Mouse (Mus musculus): Measurements from ENCODE around the gene Snx6.
"Not testable (repeated sequence)": the region's sequence is repeated elsewhere in the genome, so short reads cannot be mapped to it uniquely, and the experiment has no call there.

DNA sequence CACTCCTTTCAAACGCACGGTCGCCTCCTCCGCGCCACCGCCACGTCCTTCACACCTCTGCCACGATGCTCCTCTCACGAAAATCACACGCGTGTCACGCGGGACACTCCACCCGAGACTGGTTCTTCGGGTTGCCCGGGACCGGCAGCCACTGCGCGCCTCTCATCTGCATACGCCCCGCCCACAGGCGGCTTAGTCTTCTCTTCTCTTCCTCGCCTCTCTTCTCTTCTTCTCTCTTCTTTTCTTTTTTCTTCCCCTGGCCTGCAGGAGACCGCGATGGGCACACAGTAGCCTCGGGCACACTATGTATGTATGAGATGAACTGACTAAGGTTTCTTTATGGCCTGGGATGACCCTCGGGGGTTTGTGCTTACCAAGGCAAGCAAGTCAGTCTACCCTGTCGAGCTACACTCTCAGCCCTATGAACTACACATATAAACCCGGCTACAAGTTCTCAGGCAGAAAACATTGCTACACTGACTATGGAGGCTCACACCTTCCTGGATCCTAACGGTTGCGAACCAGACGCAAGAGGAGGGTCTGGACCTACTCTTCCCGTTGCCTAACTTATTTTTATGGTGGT lies 56.8 kb downstream of the Snx6 start:
- TF ChIP-seq CTCF (IDR thresholded peaks at IDR 0.05; ENCODE audit: extremely low read depth, insufficient read length, insufficient replicate concordance, low read depth, low read length); POLR2A (IDR thresholded peaks at IDR 0.05; ENCODE audit: low read depth, low read length): not testable (repeated sequence)
